Mouse (Mus musculus) naive thymus-derived CD4-positive, alpha-beta T cell, adult 2 months (primary cell): Measurements from ENCODE around the gene Rbp4.
A peak's percentile ranks its signal among the peaks of the same experiment; 100 is the strongest.

ENCODE experiments used
- DNase-seq: peaks from one replicate; pipeline ENCODE4 v3.0.0-alpha.2; 2011; ENCODE audit warnings: low read depth

The Rbp4 gene

DNA sequence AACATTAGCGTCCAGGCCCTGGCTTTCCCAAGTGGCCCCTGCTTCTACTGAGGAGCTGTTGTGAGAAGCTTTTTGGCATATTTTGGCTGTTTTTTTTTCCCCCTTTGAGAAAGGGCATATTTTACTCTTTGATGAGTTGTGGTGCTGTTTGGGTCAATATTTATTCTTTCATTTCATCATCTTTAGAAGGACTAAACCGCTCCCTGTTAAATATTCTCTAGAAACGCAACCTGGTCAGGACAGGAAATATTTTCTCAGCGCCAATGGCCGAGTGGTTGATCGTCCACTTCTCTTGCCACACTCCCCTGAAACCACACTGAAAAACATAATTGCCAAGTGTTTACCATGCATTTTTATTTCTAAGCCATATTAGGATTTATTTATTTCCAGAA, at the start of gene Rbp4:
TSS of gene Rbp4 (minus strand) at position 63 of the 392 bp plus-strand sequence.
- DNase-seq, result no peak

DNA sequence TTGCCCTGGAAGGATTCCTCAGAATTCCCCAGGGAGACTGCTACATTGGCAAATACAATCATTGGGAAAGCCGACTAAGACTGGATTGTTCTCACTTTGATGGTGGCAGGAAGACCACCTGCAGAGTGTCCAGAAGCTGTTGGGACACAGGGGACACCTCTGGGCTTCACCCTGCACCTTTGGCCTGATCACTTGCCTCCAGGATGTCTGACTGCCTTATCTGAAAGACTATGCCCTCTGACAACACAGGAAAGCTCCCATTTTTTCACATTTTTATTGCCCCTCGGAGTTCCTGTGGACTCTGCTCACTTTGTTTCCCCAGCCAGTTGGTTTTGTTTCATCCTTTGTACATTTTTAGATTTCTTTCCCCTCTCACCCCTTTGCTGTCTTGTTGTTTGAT, 39.6 kb upstream of the Rbp4 start:
- no peak for DNase-seq

- no peak for DNase-seq
Observed at GRCm38 (mm10) chr19:38161648-38162354, 36.7 kb upstream of the Rbp4 start.

GRCm38 (mm10) chr19:38156243-38156642, 31.2 kb upstream of the Rbp4 start:
- DNase-seq, result no peak

DNA sequence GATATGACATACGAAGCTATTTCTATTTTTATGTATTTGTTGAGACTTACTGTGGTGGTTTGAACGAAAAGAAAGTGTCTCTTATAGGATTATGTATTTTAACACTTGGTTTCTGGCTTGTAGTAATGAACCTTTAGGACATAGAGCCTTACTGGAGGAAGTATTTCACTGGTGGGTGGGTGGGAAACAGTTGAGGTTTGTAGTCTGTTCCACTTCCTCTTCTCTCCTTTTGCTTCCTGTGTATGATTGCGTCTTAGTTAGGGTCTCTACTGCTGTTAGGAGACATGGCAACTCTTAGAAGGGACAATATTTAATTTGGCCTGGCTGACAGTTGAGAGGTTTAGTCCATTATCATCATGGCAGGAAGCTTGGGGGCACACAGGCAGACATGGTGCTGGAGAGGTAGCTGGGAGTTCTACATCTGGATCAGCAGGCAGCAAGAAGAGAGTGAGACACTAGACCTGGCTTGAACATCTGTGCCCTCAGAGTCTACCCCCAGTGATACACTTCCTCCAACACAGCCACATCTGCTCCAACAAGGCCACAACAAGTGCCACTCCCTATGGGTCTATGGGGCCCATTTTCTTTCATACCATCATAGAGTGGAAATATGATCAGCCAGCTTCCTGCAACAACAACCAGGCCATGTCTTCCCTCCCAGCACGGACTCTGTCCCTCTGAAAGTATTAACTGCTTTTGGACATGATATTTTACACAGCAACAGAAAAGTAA, 18.6 kb upstream of the Rbp4 start:
- DNase-seq, result peak; percentile 1

- DNase-seq, result no peak
Observed at GRCm38 (mm10) chr19:38134806-38135205, 9.7 kb upstream of the Rbp4 start.

DNA sequence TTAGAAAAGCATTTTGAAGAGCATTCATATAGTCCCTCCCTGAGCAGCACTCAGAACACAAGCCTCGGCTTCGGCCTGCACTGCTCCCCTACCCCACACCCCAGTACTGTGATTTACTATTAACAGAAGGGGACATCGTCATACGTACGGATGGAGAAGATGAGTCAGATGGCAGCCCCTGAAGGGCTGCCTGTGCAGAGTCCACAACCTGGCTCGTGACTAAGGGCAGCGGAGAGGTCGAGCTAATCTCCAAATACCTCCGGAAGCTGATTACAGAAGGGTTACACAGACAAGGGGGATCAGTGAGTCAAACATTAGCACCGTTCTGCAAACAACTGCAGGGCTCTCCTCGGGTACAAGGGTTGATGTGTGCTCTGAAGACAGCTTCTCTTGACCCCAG, 8.9 kb upstream of the Rbp4 start:
- DNase-seq, result no peak

GRCm38 (mm10) chr19:38132481-38132880, 7.4 kb upstream of the Rbp4 start, which contains the start of gene Pde6c:
TSS of gene Pde6c (plus strand) at chr19:38132781.
- no peak for DNase-seq

DNA sequence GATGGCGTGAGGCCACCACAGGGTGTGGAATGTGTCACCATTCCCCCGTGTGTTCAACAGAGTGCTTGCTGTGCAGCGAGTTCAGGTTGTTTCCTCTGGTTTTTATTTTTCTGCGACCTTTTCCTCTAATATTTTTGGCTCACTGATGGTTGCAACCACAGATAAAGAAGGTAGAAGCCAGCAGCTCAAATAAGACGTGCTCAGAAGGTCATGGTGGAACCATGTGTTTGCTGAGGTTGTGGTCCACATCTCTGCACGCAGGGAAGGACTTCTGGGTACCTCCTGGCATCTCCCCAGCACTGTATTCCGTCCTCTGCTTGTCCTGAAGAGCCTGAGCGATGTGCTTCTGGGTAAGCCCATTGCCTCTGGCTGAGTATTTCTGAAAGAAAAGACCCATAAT, 1.6 kb upstream of the Rbp4 start:
- DNase-seq, result no peak

DNA sequence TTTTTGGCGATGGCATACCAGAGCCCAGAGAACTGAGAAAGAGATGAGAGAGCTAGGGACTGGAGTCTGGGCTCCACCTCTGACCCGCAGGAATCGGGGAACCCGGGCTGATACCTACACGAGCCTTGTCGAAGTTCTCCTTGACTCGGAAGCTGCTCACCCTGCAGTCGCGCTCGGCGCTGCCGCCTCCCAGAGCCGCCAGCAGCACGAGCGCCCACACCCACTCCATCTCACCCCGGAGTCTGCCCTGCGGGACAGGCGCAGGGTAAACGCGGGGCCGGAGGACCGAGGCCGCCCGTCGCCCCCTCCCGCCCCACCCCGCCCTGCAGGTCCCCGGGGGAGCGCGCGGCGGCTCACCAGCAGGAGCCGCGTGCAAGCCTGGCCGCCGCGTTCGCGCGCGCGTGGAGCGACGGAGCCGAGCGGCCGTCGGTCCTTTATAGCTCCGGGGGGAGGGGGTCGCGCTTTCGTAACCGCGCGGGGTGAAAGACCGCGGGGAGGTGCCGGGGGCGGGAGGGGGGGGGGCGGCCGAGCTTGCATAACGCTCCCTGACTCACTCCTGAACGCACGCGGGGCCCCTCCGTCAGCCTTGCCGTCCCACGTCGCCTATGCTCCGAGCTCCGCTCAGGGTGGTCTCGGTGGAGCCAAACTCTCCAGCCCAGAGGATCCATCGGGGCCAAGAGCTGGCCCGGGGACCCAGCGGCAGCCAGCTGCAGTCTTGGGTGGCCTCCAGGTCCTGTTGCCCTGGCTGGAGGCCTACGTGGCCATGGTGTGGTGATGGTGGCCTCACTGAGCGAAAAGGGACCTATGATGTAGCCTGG, 471 bp downstream of the Rbp4 start:
- DNase-seq, result no peak

- DNase-seq, result no peak
Observed at GRCm38 (mm10) chr19:38123921-38124320, 1.2 kb downstream of the Rbp4 start.

DNA sequence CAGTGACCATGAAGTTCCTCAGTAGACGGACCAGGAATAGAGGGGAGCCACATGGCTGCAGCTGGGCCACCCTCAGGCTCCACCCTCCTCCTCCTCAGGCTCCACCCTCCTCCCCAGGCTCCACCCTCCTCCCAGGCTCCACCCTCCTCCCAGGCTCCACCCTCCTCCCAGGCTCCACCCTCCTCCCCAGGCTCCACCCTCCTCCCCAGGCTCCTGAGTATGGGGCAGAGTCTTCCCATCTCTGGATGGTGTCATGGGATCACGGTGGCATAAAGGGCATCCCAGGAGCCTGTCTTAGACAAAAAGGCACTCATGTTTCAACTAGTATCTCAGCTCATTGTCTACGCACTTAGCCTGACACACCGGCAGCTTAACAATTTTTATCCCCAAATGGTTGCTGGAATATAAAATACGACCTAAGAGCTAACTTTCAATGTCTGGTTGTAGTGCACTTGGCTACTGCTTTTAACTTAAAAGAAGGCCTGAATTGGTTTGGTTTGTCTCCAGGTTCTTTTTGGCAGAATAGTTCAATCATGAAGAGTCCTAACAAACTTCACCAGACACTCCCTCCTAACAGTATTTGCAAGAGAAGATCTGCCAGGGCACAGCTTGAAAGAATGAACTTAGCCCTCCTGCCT, 4.8 kb downstream of the Rbp4 start:
- DNase-seq, result no peak

DNA sequence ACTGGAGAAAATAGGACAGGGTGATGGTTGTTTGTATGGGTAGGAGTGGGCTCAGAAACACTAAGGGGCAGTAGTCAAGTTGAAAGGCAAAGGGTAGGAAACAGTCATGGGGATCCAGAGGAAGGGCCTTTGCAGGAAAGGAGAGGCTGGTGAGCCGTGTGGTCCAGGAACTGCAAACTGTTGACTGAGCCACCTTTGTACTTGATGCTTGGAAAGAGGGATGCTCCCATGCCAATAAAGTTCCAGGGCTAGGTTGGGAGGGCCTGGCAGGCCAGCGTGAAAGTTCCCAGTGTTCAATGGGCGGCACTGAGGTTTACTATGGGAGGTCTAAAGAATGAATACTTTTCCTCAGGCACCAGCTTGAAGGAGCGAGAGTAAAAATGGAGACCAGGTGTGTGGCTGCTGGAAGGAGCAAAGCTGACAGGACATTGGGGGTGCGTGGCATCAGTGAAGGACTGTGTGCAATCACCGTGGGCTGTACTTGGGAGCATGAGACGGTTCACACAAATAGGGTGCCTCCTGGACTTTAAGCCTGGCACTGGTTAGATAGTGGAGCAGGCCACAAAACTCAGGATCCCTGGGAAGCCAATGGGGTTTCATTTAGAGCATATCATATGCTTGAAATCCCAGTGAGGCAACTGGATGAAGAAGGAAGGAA, 10.1 kb downstream of the Rbp4 start:
- DNase-seq, result no peak

GRCm38 (mm10) chr19:38112575-38112974, 12.5 kb downstream of the Rbp4 start:
- no peak for DNase-seq

GRCm38 (mm10) chr19:38111056-38111455, 14.0 kb downstream of the Rbp4 start:
- no peak for DNase-seq

DNA sequence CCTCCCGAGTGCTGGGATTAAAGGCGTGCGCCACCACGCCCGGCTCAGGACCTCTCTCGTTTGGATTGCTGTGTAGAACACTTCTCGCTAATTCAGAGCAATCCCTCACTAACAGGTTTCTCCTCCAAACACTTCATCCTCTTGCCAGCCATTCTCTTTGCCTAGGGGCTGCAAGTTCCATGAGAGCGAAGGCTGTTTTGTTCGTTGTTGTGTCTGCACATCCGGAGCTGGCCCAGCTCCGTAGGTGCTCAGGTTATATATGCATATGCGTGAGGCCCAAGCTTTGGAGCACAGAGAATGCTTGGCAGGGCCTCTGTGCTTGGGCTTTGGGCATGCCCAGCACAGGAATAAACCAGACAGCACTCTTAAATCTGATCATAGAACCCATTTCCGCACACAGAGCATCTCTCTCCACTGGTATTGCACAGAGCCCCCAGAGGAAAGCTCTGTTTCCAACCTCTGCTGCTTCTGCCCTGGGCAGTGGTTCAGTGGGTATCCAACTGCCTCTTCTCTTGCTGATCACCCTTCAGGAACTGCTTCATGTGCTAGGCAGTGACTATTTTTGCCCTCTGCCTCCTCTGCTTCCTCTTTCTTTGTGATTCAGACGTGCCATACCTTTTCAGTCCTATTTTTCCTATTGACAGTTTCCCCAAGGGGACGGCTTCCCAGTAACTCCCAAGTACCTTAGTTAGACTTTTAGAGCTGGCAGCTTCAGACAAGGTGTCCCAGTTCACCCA, 15.4 kb downstream of the Rbp4 start:
- DNase-seq, result no peak

DNA sequence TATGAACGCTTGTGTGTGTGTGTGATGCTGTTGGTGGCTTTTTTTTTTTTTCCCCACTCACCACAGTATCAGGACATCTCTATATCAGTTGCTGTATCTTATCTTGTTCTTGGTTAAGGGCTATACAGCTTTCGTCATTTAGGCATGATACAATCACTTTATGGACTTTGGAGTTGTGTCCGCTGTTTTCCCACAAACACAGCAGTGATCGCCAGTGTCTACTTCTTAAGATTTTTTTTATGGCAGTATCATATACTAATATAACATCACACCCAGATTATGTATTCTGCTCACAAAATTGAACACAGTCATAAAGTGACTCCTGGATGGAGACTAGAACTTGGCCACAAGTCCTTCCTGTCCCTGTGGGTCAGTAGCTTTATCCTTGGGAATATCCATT, 17.2 kb downstream of the Rbp4 start:
- DNase-seq, result no peak

DNA sequence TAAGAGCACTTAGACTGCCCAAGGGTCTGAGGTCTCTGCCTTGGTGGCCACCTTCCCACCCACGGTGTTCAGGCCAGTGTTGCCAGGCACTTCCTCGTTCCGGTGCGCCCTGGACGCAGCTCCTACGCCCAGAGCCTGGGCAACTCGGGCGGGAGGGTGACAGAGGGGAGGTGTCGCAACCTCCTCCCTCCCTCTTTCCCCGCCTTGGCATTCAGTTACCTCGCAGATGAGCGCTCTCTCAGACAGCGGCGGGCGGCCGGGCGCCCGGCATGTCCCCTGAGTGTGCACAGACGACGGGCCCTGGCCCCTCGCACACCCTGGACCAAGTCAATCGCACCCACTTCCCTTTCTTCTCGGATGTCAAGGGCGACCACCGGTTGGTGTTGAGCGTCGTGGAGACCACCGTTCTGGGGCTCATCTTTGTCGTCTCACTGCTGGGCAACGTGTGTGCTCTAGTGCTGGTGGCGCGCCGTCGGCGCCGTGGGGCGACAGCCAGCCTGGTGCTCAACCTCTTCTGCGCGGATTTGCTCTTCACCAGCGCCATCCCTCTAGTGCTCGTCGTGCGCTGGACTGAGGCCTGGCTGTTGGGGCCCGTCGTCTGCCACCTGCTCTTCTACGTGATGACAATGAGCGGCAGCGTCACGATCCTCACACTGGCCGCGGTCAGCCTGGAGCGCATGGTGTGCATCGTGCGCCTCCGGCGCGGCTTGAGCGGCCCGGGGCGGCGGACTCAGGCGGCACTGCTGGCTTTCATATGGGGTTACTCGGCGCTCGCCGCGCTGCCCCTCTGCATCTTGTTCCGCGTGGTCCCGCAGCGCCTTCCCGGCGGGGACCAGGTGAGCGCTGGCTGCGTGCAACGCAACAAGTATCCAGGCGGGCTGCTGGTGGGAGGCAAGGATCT, 28.0 kb downstream of the Rbp4 start, which contains the start of gene Ffar4:
TSS of gene Ffar4 (plus strand) at position 214 of the 901 bp plus-strand sequence.
- no peak for DNase-seq

GRCm38 (mm10) chr19:38096231-38096630, 28.9 kb downstream of the Rbp4 start:
- DNase-seq, result no peak

- DNase-seq, result no peak
Observed at GRCm38 (mm10) chr19:38091512-38091985, 33.5 kb downstream of the Rbp4 start.
